Mouse (Mus musculus): ENCODE measurements at regions not wholly inside any gene's neighbourhood (a gene's known extent, or its start where the extent isn't known, plus 50 kb on each side); places are given as distances from the start of the nearest gene placed in this dataset.

DNA sequence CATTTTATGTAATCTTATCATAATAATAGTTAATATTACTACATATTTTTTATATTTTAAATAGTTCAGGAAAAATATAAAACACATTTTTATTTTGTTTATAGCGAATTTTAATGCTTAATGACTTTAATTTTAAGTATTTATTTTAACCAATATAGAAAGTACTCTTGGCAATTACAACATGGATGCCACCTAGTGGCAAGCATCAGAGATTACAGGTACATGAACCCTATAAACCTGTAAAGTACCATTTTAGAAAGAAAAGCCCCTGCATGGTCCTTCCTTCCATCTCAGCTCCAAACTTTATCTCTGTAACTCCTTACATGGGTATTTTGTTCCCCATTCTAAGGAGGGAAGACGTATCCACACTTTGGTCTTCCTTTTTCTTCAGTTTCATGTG is 4328.9 kb upstream of the Gm7489 start:
- peak; percentile 4 for DNase-seq (ENCODE audit: low read depth)

DNA sequence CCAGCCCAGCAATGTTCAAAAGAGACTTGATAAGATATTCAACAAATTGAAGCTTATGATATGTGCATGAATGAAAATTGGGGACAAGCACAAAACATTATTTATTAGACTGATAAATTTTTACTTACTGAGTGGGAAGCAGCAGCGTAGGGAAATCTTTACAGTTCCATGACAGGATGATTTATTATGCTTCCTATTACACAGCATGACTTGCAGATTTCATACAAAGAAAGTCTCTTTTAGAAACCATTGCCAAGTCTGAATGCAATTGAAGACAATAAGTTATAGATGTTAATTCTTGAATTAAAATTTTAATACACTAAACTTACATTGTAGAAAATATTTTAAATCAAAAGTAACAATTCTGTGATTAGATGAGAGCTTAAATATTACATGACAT is 4324.3 kb upstream of the Gm7489 start:
- DNase-seq (ENCODE audit: low read depth): no peak

DNA sequence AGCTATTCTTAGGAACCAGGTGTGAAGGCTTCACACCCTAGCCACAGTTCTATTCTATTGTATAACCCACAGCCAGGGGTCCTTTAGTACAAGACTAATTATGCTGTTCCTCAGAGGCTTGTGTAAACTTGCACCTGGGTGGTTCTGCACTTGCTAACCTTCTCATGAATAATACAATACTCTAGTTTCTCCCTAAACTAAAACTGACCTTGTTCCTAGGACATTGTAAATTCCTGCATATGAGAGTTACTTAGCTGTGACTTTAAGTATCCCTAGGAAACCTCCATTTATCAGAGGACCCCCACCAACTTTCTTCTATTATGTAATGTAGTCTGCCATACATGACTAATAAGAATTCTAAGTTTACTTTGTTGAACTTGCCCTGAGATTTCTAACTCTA is 4295.9 kb upstream of the Gm7489 start:
- no peak for DNase-seq (ENCODE audit: low read depth)

DNA sequence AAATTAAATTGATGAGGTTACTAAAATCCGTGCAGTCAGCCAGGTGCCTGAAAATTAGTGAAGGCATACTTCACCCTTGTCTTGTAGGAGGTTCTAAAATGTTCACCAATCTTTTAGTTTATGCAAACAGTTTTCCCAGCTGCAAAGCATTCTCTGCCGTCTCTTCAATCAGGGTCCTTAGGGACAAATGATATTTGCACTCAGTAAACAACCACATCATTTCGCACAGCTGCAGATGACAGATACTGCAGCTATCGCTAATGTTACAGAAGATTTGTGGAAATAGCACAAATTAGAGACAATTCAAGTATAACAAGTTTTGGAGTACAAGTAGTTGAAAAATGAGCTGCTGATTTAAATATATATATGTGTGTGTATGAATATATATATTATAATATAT is 4270.8 kb upstream of the Gm7489 start:
- DNase-seq (ENCODE audit: low read depth): no peak

DNA sequence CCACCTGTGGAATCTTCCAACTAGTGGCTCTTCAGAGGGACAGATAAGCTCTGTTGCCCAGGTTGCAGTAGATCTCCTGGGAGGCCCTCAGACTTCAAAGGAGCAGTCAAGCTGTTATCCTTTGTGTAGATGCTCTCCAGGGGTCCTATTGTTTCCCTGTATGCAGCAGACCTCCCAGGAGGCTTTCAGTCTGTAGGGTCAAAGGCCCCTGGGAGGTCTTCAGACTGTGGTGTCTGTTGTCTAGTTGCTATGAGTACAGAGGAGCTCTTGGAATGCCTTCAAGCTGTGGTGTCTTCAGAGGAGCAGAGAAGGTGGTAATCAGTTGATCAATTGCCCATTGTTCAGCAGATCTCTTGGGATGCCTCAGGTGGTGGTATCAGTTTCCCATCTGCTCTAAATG is 4237.3 kb upstream of the Gm7489 start:
- DNase-seq (ENCODE audit: low read depth): no peak

DNA sequence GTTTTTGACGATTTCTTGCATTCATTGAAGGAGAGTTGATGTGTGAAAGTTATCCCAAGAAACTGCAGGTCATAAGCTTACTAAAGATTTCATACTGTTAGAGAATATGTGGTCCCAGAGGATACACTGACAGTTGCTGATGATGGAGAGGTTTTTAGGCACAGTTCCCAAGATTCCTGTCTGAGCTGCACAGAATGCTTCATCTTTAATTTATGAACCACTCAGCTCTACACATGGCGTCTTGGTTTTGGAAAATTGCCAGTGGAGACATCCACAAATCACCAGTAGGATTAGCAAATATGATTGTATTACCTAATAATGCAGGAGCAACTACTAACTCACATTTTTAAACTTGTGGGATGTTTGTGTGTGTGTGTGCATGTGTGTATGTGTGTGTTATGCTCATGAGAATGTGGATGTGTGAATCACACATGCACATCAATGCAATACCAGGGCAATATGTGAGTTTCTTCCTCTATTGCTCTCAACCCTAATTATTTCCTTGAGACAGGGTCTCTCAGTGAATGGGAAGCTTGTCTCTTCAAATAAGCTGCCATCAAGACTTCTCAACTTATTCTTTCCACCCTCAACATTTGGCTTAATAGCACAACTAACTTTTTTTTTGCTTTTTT is 4234.0 kb upstream of the Gm7489 start:
- no peak for DNase-seq (ENCODE audit: low read depth)

DNA sequence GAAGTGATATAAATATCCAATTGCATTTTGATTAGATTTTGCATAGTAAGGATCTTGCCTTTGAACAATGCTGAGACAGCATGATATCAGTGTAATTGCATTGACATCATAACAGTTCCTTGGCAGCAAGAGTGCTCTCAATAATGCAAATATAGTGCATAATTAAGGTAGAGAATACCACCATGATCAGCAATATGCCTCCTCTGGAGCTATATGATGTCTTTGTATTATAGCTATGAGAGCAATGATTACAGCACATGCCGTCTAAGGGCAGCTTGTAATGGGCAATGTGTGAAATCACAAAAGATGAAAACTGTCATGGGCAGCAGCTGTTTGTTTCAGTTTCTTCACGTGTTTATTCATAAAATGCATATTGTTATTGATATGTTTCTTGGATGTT is 4231.0 kb upstream of the Gm7489 start:
- no peak for DNase-seq (ENCODE audit: low read depth)

DNA sequence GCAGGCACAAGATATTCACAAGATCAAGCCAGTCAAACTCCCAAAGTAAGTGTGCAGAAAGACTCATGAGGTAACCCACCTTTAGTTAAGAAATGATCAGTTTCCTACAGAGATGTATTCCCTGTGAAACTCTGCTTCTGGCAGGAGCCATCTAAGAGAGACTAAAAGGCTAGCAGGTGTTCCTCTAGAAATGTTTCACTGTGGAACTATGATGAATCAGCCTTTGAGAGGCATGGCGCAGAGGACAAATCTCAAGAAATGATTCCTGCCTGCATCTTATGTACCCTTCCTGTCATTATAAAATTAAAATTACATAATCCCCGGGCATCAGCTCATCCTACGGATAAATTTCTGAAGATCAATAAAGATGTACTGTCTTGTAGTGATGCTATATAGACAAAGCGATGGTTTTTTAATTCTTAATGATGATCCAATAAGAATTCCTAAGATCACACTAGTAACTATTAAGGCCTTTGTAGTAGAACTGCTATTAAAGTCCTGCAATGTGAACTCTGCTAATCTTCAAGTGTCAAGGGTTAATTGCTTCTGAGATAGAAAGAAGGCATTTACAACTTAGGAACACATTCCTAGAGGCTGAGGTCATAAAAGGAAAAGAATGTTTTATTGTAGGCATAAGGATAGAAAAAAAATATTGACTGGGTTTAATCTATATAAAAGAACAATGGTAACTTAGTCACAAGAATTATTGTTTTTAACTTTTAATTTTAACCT is 4219.7 kb upstream of the Gm7489 start:
- no peak for DNase-seq (ENCODE audit: low read depth)
